Mouse (Mus musculus): Measurements from ENCODE around the gene Fabp3. TPM values are rescaled to one million over a fixed set of nuclear protein-coding genes. Genes with fewer than 3 reads are reported as not detected.

Gene Fabp3
- polyA plus RNA-seq, 1 experiment: 0.72 TPM

GRCm38 (mm10) chr4:130315771-130316527 lies 7.6 kb downstream of the Fabp3 start:
- no peak overlapping the region for H3K4me3 ChIP-seq (ENCODE audit: low read depth, low read length)
- no peaks in the 10 kb centered on the region for H3K4me1 ChIP-seq (ENCODE audit: control insufficient read depth, insufficient read depth, insufficient read length, low read length)
- TF ChIP-seq POLR2A (IDR thresholded peaks at IDR 0.05; ENCODE audit: low read depth, low read length): no peak
- TF ChIP-seq CTCF (IDR thresholded peaks at IDR 0.05; ENCODE audit: extremely low read depth, insufficient read length, insufficient replicate concordance, low read depth, low read length): no peak
- no peak overlapping the region for H3K27ac ChIP-seq (ENCODE audit: insufficient read depth, low read depth, low read length)
- no peaks in the 10 kb centered on the region for H3K27me3 ChIP-seq (ENCODE audit: control insufficient read depth, insufficient read depth, low read length)
- peaks cover 21% of the 10 kb centered on the region for H3K36me3 ChIP-seq (ENCODE audit: control insufficient read depth, insufficient read depth, low read length)
- WGBS: 75% methylated on average over 13 of the region's 13 CpGs

GRCm38 (mm10) chr4:130316691-130317090 lies 8.3 kb downstream of the Fabp3 start:
- 86% methylated on average over 10 of the region's 10 CpGs for WGBS
- H3K27me3 ChIP-seq (ENCODE audit: control insufficient read depth, insufficient read depth, low read length): no peaks in the 10 kb centered on the region
- H3K4me3 ChIP-seq (ENCODE audit: low read depth, low read length): no peak overlapping the region
- no peaks in the 10 kb centered on the region for H3K4me1 ChIP-seq (ENCODE audit: control insufficient read depth, insufficient read depth, insufficient read length, low read length)
- no peak for TF ChIP-seq POLR2A (IDR thresholded peaks at IDR 0.05; ENCODE audit: low read depth, low read length)
- TF ChIP-seq CTCF (IDR thresholded peaks at IDR 0.05; ENCODE audit: extremely low read depth, insufficient read length, insufficient replicate concordance, low read depth, low read length): no peak
- peaks cover 22% of the 10 kb centered on the region for H3K36me3 ChIP-seq (ENCODE audit: control insufficient read depth, insufficient read depth, low read length)
- H3K27ac ChIP-seq (ENCODE audit: insufficient read depth, low read depth, low read length): no peak overlapping the region

- H3K4me1 ChIP-seq (ENCODE audit: control insufficient read depth, insufficient read depth, insufficient read length, low read length): no peaks in the 10 kb centered on the region
- H3K27ac ChIP-seq (ENCODE audit: insufficient read depth, low read depth, low read length): no peak overlapping the region
- WGBS: 80% methylated on average over 3 of the region's 3 CpGs
- TF ChIP-seq CTCF (IDR thresholded peaks at IDR 0.05; ENCODE audit: extremely low read depth, insufficient read length, insufficient replicate concordance, low read depth, low read length) (no peak), POLR2A (IDR thresholded peaks at IDR 0.05; ENCODE audit: low read depth, low read length) (no peak)
- H3K4me3 ChIP-seq (ENCODE audit: low read depth, low read length): no peak overlapping the region
- H3K36me3 ChIP-seq (ENCODE audit: control insufficient read depth, insufficient read depth, low read length): peaks cover 30% of the 10 kb centered on the region
- no peaks in the 10 kb centered on the region for H3K27me3 ChIP-seq (ENCODE audit: control insufficient read depth, insufficient read depth, low read length)
Observed at GRCm38 (mm10) chr4:130318122-130318521, 9.7 kb downstream of the Fabp3 start.

- 82% methylated on average over 7 of the region's 7 CpGs for WGBS
- H3K27ac ChIP-seq (ENCODE audit: insufficient read depth, low read depth, low read length): no peak overlapping the region
- no peak overlapping the region for H3K4me3 ChIP-seq (ENCODE audit: low read depth, low read length)
- no peak for TF ChIP-seq CTCF (IDR thresholded peaks at IDR 0.05; ENCODE audit: extremely low read depth, insufficient read length, insufficient replicate concordance, low read depth, low read length)
- TF ChIP-seq POLR2A (IDR thresholded peaks at IDR 0.05; ENCODE audit: low read depth, low read length): no peak
- H3K36me3 ChIP-seq (ENCODE audit: control insufficient read depth, insufficient read depth, low read length): peaks cover 39% of the 10 kb centered on the region
- H3K4me1 ChIP-seq (ENCODE audit: control insufficient read depth, insufficient read depth, insufficient read length, low read length): no peaks in the 10 kb centered on the region
- H3K27me3 ChIP-seq (ENCODE audit: control insufficient read depth, insufficient read depth, low read length): no peaks in the 10 kb centered on the region
Observed at GRCm38 (mm10) chr4:130319564-130319963, 11.2 kb downstream of the Fabp3 start.

GRCm38 (mm10) chr4:130321640-130322039 lies 13.2 kb downstream of the Fabp3 start:
- WGBS: 94% methylated on average over 7 of the region's 7 CpGs

GRCm38 (mm10) chr4:130322567-130322966 lies 14.2 kb downstream of the Fabp3 start:
- TF ChIP-seq CTCF (IDR thresholded peaks at IDR 0.05; ENCODE audit: extremely low read depth, insufficient read length, insufficient replicate concordance, low read depth, low read length) (no peak), POLR2A (IDR thresholded peaks at IDR 0.05; ENCODE audit: low read depth, low read length) (no peak)
- peaks cover 49% of the 10 kb centered on the region for H3K36me3 ChIP-seq (ENCODE audit: control insufficient read depth, insufficient read depth, low read length)
- 77% methylated on average over 7 of the region's 7 CpGs for WGBS
- H3K4me1 ChIP-seq (ENCODE audit: control insufficient read depth, insufficient read depth, insufficient read length, low read length): no peaks in the 10 kb centered on the region
- H3K4me3 ChIP-seq (ENCODE audit: low read depth, low read length): no peak overlapping the region
- H3K27ac ChIP-seq (ENCODE audit: insufficient read depth, low read depth, low read length): no peak overlapping the region
- no peaks in the 10 kb centered on the region for H3K27me3 ChIP-seq (ENCODE audit: control insufficient read depth, insufficient read depth, low read length)

More at GRCm38 (mm10) chr4:130321640-130322039, 13.2 kb downstream of the Fabp3 start:
- Histone ChIP-seq H3K36me3 (ENCODE audit: control insufficient read depth, insufficient read depth, low read length) (peaks cover 46% of the 10 kb centered on the region), H3K4me1 (ENCODE audit: control insufficient read depth, insufficient read depth, insufficient read length, low read length) (no peaks in the 10 kb centered on the region), H3K27me3 (ENCODE audit: control insufficient read depth, insufficient read depth, low read length) (no peaks in the 10 kb centered on the region), H3K4me3 (ENCODE audit: low read depth, low read length) (no peak overlapping the region), H3K27ac (ENCODE audit: insufficient read depth, low read depth, low read length) (no peak overlapping the region)
- TF ChIP-seq CTCF (IDR thresholded peaks at IDR 0.05; ENCODE audit: extremely low read depth, insufficient read length, insufficient replicate concordance, low read depth, low read length) (no peak), POLR2A (IDR thresholded peaks at IDR 0.05; ENCODE audit: low read depth, low read length) (no peak)

- Histone ChIP-seq H3K36me3 (ENCODE audit: control insufficient read depth, insufficient read depth, low read length) (peaks cover 49% of the 10 kb centered on the region), H3K27me3 (ENCODE audit: control insufficient read depth, insufficient read depth, low read length) (no peaks in the 10 kb centered on the region), H3K27ac (ENCODE audit: insufficient read depth, low read depth, low read length) (no peak overlapping the region), H3K4me3 (ENCODE audit: low read depth, low read length) (no peak overlapping the region), H3K4me1 (ENCODE audit: control insufficient read depth, insufficient read depth, insufficient read length, low read length) (no peaks in the 10 kb centered on the region)
- 65% methylated on average over 1 of the region's 1 CpGs for WGBS
- no peak for TF ChIP-seq POLR2A (IDR thresholded peaks at IDR 0.05; ENCODE audit: low read depth, low read length)
- no peak for TF ChIP-seq CTCF (IDR thresholded peaks at IDR 0.05; ENCODE audit: extremely low read depth, insufficient read length, insufficient replicate concordance, low read depth, low read length)
Observed at GRCm38 (mm10) chr4:130323165-130323564, 14.8 kb downstream of the Fabp3 start.
